Mouse (Mus musculus): Measurements from ENCODE around the gene Ap1g1.
"Not testable (repeated sequence)": the region's sequence is repeated elsewhere in the genome, so short reads cannot be mapped to it uniquely, and the experiment has no call there.

Ap1g1 gene

GRCm38 (mm10) chr8:109865536-109865935 is 87.2 kb downstream of the Ap1g1 start:
- DNase-seq (ENCODE audit: low read depth, low spot score): no peak

- no peak for DNase-seq (ENCODE audit: low read depth, low spot score)
Observed at GRCm38 (mm10) chr8:109866690-109867089, 88.3 kb downstream of the Ap1g1 start.

GRCm38 (mm10) chr8:109868003-109868679 is 89.8 kb downstream of the Ap1g1 start, which contains the start of gene Phlpp2:
Phlpp2 (plus strand) TSS chr8:109868542.
- peak; percentile 97 for DNase-seq (ENCODE audit: low read depth, low spot score)

- DNase-seq (ENCODE audit: low read depth, low spot score): peak; percentile 54
Observed at GRCm38 (mm10) chr8:109868680-109869361, 90.5 kb downstream of the Ap1g1 start.

GRCm38 (mm10) chr8:109871056-109871455 is 92.7 kb downstream of the Ap1g1 start:
- DNase-seq (ENCODE audit: low read depth, low spot score): no peak

GRCm38 (mm10) chr8:109873800-109874199 is 95.4 kb downstream of the Ap1g1 start:
- DNase-seq (ENCODE audit: low read depth, low spot score): not testable (repeated sequence)

GRCm38 (mm10) chr8:109880012-109880662 is 101.8 kb downstream of the Ap1g1 start:
- DNase-seq (ENCODE audit: low read depth, low spot score): no peak

GRCm38 (mm10) chr8:109885294-109885693 is 106.9 kb downstream of the Ap1g1 start:
- DNase-seq (ENCODE audit: low read depth, low spot score): peak; percentile 63

- no peak for DNase-seq (ENCODE audit: low read depth, low spot score)
Observed at GRCm38 (mm10) chr8:109889211-109889610, 110.9 kb downstream of the Ap1g1 start.

GRCm38 (mm10) chr8:109890794-109891585 is 112.6 kb downstream of the Ap1g1 start:
- peak; percentile 79 for DNase-seq (ENCODE audit: low read depth, low spot score)

GRCm38 (mm10) chr8:109894636-109895035 is 116.3 kb downstream of the Ap1g1 start:
- no peak for DNase-seq (ENCODE audit: low read depth, low spot score)

- DNase-seq (ENCODE audit: low read depth, low spot score): no peak
Observed at GRCm38 (mm10) chr8:109895355-109895754, 117.0 kb downstream of the Ap1g1 start.

- DNase-seq (ENCODE audit: low read depth, low spot score): no peak
Observed at GRCm38 (mm10) chr8:109902379-109902778, 124.0 kb downstream of the Ap1g1 start.

GRCm38 (mm10) chr8:109903909-109904469 is 125.6 kb downstream of the Ap1g1 start:
- DNase-seq (ENCODE audit: low read depth, low spot score): no peak

GRCm38 (mm10) chr8:109904928-109905668 is 126.7 kb downstream of the Ap1g1 start:
- DNase-seq (ENCODE audit: low read depth, low spot score): no peak

GRCm38 (mm10) chr8:109906907-109907306 is 128.6 kb downstream of the Ap1g1 start:
- DNase-seq (ENCODE audit: low read depth, low spot score): no peak

- no peak for DNase-seq (ENCODE audit: low read depth, low spot score)
Observed at GRCm38 (mm10) chr8:109907376-109907775, 129.0 kb downstream of the Ap1g1 start.
